Mouse (Mus musculus) embryonic facial prominence, embryonic 15.5 days (tissue): ENCODE results near the gene Hspbap1. TPM values are rescaled to one million over a fixed set of nuclear protein-coding genes. Genes with fewer than 3 reads are reported as not detected.

Experiments used
- ATAC-seq: fragments of 200-750 bp; cut with Nextera tagmentation; 2 replicates; pipeline ENCODE4 v1.8.0; 2017; ENCODE audit warnings: low read depth, moderate TSS enrichment; ENCODE audit not compliant: insufficient number of reproducible peaks, low FRiP score, low TSS enrichment
- H3K27ac ChIP-seq: fragments of 300-500 bp; sonication (generic); replicated peaks from 2 replicates; pipeline ENCODE4 v1.5.1; 2015; ENCODE audit warnings: mild to moderate bottlenecking, inconsistent platforms
- H3K27me3 ChIP-seq: fragments of 300-500 bp; sonication (generic); 2 replicates; pipeline ENCODE4 v1.6.1; 2015; ENCODE audit warnings: inconsistent platforms
- H3K36me3 ChIP-seq: fragments of 300-500 bp; sonication (generic); 2 replicates; pipeline ENCODE4 v1.6.1; 2015; ENCODE audit warnings: mild to moderate bottlenecking, inconsistent platforms
- H3K4me1 ChIP-seq: fragments of 300-500 bp; sonication (generic); 2 replicates; pipeline ENCODE4 v1.6.1; 2015; ENCODE audit warnings: inconsistent platforms
- H3K4me2 ChIP-seq: fragments of 300-500 bp; sonication (generic); replicated peaks from 2 replicates; pipeline ENCODE4 v1.6.1; 2015; ENCODE audit warnings: mild to moderate bottlenecking, inconsistent platforms
- H3K4me3 ChIP-seq: fragments of 300-500 bp; sonication (generic); replicated peaks from 2 replicates; pipeline ENCODE4 v1.5.1; 2015; ENCODE audit warnings: mild to moderate bottlenecking, inconsistent platforms
- H3K9ac ChIP-seq: fragments of 300-500 bp; sonication (generic); 2 replicates; pipeline ENCODE4 v1.6.1; 2015; ENCODE audit warnings: inconsistent platforms
- H3K9me3 ChIP-seq: fragments of 300-500 bp; sonication (generic); replicated peaks from 2 replicates; pipeline ENCODE4 v1.6.1; 2016; ENCODE audit warnings: inconsistent platforms
- WGBS: fragments of 180-500 bp; shearing (Covaris S2); methylation state at CpG from one replicate; pipeline ENCODE4 v1.1.7; 2015; 5-methylcytosine and 5-hydroxymethylcytosine counted together
- polyA plus RNA-seq: library from polyadenylated mRNA; unstranded; fragments of >200 nt; fragmentation: Nextera tagmentation; extraction: Ambion mirVana; gene quantifications from 2 replicates; pipeline ENCODE4 v1.2.1, GENCODE M21; 2015

Gene Hspbap1
- polyA plus RNA-seq, 1 experiment from 2014 or later = 13.9 TPM

DNA sequence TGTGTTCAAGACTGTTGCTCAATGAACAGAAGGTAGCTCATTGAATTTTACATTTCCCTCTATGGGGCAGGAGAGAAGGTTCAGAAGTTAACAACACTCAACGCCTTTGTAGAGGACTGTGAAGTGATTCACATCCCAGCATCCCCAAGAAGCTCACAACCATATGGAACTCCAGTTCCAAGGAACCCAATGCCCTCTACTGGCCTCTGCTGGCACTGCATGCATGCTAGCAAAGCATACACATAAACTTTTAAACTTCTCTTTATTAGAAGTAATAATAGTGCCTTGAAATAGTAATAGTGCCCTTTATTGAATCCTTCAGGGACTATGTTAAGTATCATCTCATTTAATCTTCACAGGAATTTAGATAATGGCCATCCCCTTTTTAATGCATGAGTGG is 91.9 kb downstream of the Hspbap1 start:
- WGBS = 95% methylated on average over 1 of the region's 1 CpGs

DNA sequence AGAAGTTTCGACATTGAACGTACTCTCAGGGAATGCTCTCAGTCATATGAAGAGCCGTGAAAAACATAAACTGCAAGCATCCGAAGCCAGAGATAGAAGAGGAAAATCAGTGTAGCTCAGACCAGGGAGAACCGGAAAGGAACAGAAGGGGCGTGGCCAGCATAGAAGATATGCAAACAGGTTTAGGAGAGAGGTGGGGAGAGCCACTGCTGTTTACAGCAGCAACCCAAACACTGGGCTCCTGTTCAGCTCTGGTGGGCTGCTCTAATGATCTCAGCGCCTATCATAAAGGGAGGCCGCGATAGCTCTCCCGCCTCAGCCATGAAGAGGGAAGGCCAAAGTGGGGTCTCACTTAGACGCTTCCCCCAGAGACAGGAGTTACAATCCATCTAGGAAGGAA is 97.6 kb downstream of the Hspbap1 start:
- Histone ChIP-seq H3K9me3 (no peaks in the 10 kb centered on the region), H3K4me1 (peaks cover 10% of the 10 kb centered on the region), H3K27ac (no peak overlapping the region), H3K36me3 (no peaks in the 10 kb centered on the region), H3K4me3 (no peak overlapping the region), H3K27me3 (peaks cover 14% of the 10 kb centered on the region), H3K4me2 (no peak overlapping the region), H3K9ac (no peak overlapping the region)
- ATAC-seq = no peak
- 73% methylated on average over 11 of the region's 11 CpGs for WGBS

More for the DNA sequence above, 91.9 kb downstream of the Hspbap1 start:
- no peak for ATAC-seq
- Histone ChIP-seq H3K4me2 (no peak overlapping the region), H3K27ac (no peak overlapping the region), H3K9ac (no peak overlapping the region), H3K4me3 (no peak overlapping the region), H3K9me3 (no peaks in the 10 kb centered on the region), H3K36me3 (no peaks in the 10 kb centered on the region), H3K27me3 (no peaks in the 10 kb centered on the region), H3K4me1 (no peaks in the 10 kb centered on the region)

DNA sequence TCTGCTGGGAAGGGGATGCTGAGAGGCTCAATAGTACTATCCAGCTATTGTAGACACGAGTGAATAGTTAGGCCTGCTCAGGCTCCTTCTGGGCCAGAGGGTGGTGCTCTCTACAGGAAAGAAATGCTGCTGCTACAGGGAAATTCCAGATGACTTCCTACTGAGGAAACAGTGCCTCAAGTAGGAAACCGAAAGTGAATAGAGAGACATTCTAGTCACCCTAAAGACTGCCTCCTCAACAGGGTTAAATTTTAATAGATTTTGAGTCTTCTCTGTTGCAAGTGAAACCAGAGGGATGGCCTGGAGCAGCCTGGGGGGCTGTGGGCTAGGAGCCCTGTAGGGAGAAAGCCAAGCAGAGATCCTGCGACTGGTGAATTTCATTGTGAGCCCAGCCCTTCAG is 99.0 kb downstream of the Hspbap1 start:
- H3K27ac ChIP-seq = no peak overlapping the region

DNA sequence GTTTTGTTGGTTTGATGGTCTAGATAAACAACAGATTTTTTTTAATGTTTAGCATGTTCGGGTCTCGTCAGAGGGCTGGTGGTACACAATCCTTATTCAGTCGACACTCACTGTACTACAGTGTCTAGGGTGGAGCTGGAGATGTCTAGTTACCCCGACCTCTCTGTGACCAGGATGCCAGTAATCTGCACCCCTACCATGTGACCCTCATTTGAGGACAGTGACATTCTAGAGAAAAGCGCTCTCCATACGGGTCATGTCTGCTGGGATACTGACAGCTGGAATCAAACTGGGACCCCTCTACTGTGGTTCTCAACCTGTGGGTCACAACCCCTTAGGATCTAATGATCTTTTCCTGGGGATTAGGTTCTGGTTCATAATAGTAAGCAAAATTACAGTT is 99.5 kb downstream of the Hspbap1 start:
- Histone ChIP-seq H3K27ac (no peak overlapping the region), H3K4me2 (no peak overlapping the region), H3K4me3 (no peak overlapping the region), H3K9me3 (no peaks in the 10 kb centered on the region), H3K36me3 (no peaks in the 10 kb centered on the region), H3K4me1 (peaks cover 10% of the 10 kb centered on the region), H3K27me3 (peaks cover 14% of the 10 kb centered on the region), H3K9ac (no peak overlapping the region)
- ATAC-seq = no peak
- WGBS = 60% methylated on average over 6 of the region's 6 CpGs

More for the DNA sequence above, 99.0 kb downstream of the Hspbap1 start:
- no peak for ATAC-seq
- Histone ChIP-seq H3K9ac (no peak overlapping the region), H3K4me3 (no peak overlapping the region), H3K4me2 (no peak overlapping the region), H3K36me3 (no peaks in the 10 kb centered on the region), H3K4me1 (peaks cover 10% of the 10 kb centered on the region), H3K9me3 (no peaks in the 10 kb centered on the region), H3K27me3 (peaks cover 14% of the 10 kb centered on the region)
- WGBS = 28% methylated on average over 3 of the region's 3 CpGs

DNA sequence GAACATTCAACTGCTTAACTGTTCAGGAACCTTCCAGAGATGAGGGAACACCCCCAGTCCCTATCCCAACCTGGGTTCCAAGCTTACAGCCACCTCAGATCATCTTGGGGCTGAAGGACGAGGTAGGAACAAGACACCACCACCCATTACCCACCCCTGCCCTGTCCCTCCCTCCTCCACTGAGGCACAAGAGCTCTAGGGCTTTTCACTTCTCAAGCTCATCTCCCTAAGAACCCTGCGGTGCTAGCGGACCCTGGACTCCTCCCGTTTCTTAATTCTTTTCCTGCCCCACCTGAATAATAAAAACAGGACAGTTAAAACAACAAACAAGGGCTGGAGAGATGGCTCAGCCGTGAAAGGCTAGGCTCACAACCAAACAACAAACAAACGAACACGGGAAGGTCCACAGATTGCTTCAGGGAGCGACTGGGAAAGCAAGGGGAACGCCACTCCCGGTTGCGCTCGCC is 100.4 kb downstream of the Hspbap1 start:
- WGBS = 2% methylated on average over 12 of the region's 12 CpGs
- 0 out of 2 replicates have a peak, but pooled peaks have one; percentile 18 for ATAC-seq
- H3K9me3 ChIP-seq = no peaks in the 10 kb centered on the region
- peaks cover 10% of the 10 kb centered on the region for H3K4me1 ChIP-seq
- H3K4me3 ChIP-seq = peak overlapping the region; percentile 59
- H3K27ac ChIP-seq = no peak overlapping the region
- no peaks in the 10 kb centered on the region for H3K36me3 ChIP-seq
- peak overlapping the region; percentile 48 for H3K9ac ChIP-seq
- peak overlapping the region; percentile 91 for H3K4me2 ChIP-seq
- H3K27me3 ChIP-seq = peaks cover 14% of the 10 kb centered on the region

DNA sequence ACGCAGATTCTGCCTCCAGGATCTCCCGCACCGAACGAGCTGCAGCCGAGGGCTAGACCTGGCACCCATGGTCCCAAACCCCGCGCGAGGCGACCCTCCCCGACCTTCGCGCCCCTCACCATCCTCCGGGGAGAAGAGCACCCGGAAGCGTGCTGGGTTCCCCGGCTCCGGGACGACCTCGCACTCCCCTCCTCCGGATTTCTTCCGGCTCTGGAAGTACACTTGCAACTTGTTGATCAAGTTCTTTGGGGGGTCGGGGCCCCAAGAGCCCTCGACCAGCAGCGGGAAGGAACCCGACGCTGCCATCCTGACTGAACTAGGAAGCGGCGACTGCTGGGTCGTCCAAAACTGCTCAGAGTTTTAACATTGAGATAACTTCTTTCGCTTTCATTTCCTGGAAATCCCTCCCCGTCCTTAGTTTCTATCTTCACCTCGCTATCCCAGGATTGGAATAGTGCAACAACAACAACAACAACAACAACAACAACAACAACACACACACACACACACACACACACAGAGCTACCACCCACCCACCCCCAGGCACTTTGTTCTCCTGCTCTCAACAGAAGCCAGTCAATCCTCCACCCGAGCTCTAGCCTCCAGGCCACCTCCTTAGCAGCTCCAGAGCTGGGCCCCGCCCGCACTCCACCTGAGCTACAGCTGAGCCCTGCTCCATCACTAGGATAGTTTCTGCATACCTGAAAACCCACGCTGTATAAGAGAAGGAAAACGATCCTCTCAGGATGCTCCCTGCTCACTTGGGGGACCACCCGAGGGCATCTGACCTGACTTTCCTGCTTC is 101.1 kb downstream of the Hspbap1 start, which contains the start of gene Parp14:
Gene Parp14, minus strand, starts transcription at position 497 of the 804 bp plus-strand sequence.
- Histone ChIP-seq H3K9ac (peak within 1 kb of the TSS; percentile 48), H3K4me1 (peaks cover 10% of the 10 kb centered on the region), H3K27ac (no peak within 1 kb of the TSS), H3K36me3 (no peaks in the 10 kb centered on the region), H3K4me3 (peak within 1 kb of the TSS; percentile 59), H3K27me3 (peaks cover 14% of the 10 kb centered on the region), H3K9me3 (no peaks in the 10 kb centered on the region), H3K4me2 (peak within 1 kb of the TSS; percentile 91)
- 0 out of 2 replicates have a peak, but pooled peaks have one; percentile 49 for ATAC-seq
- WGBS = under 1% methylated on average over 38 of the region's 38 CpGs

DNA sequence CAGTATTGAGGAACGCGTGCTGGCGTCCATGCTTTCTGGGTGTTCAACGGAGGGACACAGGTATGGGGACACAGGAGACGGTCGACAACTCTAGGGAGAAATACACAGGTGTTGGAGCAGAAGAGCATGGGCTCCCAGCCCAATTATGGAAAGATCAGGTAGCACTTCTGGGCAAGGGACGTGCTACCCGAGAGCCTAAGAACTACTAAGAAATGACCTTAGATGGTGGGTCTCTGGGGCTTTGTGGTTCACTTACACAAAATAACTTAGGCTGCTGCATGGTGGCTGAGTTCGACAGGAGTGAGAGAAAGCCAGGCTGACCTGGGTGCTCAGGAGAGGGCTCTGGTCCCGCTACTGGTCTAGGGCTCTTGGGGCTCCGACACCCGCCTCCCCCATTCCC is 101.7 kb downstream of the Hspbap1 start:
- peak overlapping the region; percentile 59 for H3K4me3 ChIP-seq
- peaks cover 14% of the 10 kb centered on the region for H3K27me3 ChIP-seq
- H3K36me3 ChIP-seq = no peaks in the 10 kb centered on the region
- no peaks in the 10 kb centered on the region for H3K9me3 ChIP-seq
- ATAC-seq = 0 out of 2 replicates have a peak, but pooled peaks have one; percentile 10
- no peak overlapping the region for H3K27ac ChIP-seq
- WGBS = 20% methylated on average over 12 of the region's 12 CpGs
- peaks cover 10% of the 10 kb centered on the region for H3K4me1 ChIP-seq
- no peak overlapping the region for H3K9ac ChIP-seq
- peak overlapping the region; percentile 91 for H3K4me2 ChIP-seq

DNA sequence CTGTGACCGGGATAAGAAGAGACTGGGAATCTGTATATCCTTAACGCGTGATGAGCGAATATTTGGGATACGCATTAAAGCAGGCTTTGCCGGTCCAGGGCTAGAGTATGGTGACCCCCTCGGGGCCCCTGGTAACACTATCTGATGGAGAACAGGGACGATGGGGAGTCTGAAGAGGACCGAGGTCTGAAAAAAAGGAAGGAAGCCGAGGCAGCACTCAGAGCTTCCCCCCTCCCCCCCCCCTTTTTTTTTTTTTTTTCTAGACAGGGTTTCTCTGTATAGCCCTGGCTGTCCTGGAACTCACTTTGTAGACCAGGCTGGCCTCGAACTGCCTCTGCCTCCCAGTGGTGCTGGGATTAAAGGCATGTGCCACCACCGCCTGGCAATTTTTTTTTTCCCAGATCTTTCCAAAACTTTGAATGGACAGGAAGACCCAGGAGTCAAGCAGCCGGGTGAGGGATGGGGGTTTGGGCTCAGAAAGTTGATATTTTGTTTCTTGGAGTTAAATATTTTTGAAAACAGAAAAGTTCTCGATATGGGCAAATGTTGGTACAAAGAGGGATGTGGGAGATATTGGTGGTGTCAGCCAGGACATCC is 102.3 kb downstream of the Hspbap1 start:
- H3K27ac ChIP-seq = no peak overlapping the region
- ATAC-seq = no peak
- no peak overlapping the region for H3K9ac ChIP-seq
- H3K4me1 ChIP-seq = peaks cover 10% of the 10 kb centered on the region
- H3K9me3 ChIP-seq = no peaks in the 10 kb centered on the region
- H3K4me2 ChIP-seq = peak overlapping the region; percentile 91
- 0 out of 2 replicates have a peak overlapping the region, but pooled peaks have one; percentile 59 for H3K4me3 ChIP-seq
- WGBS = 25% methylated on average over 14 of the region's 14 CpGs
- peaks cover 14% of the 10 kb centered on the region for H3K27me3 ChIP-seq
- H3K36me3 ChIP-seq = no peaks in the 10 kb centered on the region

DNA sequence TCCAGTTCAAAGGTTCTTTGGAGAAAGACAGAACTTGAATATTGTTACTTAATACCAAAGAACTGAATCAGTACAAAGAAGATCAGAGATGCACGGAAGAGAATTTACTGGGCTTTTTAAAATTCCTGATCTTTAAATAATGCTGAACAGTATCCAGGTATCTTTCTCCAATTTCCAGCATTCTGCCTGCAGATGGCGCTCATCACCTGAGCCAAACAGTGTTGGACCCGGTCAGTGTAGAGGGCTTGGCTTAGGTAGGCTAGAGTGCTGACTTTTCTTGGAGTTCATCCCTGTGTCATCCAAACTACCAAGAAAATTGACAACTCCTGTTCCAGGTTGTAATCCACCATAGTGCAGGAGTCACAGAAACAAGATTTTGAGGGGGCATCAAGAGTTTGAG is 104.2 kb downstream of the Hspbap1 start:
- Histone ChIP-seq H3K9ac (no peak overlapping the region), H3K9me3 (no peaks in the 10 kb centered on the region), H3K36me3 (no peaks in the 10 kb centered on the region), H3K27ac (no peak overlapping the region), H3K4me2 (no peak overlapping the region), H3K4me3 (no peak overlapping the region), H3K4me1 (peaks cover 10% of the 10 kb centered on the region), H3K27me3 (peaks cover 14% of the 10 kb centered on the region)
- WGBS = 32% methylated on average over 3 of the region's 3 CpGs
- no peak for ATAC-seq
